Mouse (Mus musculus) frontal cortex, postnatal 36 days (tissue): ENCODE measurements around the gene Nuak2.
A peak's percentile ranks its signal among the peaks of the same experiment; 100 is the strongest.

Experiments
- DNase-seq, 2 experiments: peaks; one replicate each; pipeline ENCODE4 v3.0.0; 2022; ENCODE audit warnings: low spot score in 2 of 2

Gene Nuak2

DNA sequence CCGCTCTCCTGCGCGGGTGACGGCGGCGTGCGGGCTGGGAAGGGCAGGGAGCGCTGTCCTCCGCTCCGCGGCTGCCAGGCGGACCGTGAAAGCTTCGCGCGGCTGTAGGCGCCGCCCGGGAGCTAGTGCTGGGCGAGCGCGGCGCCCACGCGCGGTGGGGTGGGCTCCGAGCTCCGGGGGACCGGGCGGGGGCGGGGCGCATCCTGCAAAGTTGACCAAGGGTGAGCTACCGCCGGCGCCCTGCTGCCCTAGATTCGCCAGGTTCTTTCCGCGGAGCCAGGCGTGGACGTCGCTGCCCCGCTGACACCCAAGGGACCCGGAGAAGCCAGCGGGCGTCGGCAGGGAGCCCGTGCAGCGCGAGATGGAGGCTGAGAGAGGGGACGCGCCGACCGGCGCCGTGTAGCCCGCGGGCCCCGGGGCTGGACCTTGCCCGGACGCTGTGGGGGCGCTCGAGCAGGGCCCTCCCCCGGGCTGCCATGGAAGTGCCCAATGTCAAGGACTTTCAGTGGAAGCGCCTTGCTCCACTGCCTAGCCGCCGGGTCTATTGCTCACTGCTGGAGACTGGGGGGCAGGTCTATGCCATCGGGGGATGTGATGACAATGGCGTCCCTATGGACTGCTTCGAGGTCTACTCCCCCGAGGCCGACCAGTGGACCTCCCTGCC lies 17.0 kb upstream of the Nuak2 start:
- DNase-seq = peak in 1 of 2 experiments; percentile 33

DNA sequence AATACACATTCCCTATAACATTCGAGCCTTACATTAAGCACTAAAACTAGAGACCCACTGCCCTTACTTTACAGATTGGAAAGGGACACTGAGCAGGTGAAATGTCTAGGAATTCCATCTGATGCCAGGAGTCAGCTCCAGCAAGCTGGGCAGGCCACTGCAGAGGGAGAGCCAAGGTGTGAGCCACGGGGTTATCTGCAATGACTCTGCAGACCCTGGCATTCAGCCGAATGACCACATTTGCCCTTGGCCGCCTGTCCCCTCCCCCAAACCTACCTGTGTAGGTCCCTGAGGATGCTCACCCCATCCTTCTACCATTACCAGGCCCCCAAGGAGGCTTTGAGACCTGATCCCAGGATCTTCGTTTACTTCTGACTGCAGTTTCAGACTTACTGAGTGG lies 16.2 kb upstream of the Nuak2 start:
- no peak for DNase-seq

DNA sequence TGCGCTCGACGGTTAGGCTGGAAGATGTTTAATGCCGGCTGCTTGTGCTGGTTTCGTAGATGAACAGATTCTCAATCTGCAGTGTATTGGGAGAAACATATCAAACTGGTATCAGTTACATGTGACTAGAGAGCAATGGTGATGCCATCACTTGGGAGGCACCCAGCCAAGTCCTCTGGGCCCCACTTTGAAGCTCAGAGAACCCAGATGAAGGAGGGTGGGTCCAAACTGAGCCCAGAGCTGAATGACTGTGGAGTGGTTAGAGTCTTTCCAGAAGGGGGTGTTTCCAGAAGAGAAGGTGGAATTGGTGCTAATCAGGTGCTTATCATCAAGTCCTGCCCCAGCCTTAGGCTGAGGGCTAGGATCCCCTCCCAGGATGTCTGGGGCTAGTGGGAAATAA lies 14.7 kb upstream of the Nuak2 start:
- no peak for DNase-seq

DNA sequence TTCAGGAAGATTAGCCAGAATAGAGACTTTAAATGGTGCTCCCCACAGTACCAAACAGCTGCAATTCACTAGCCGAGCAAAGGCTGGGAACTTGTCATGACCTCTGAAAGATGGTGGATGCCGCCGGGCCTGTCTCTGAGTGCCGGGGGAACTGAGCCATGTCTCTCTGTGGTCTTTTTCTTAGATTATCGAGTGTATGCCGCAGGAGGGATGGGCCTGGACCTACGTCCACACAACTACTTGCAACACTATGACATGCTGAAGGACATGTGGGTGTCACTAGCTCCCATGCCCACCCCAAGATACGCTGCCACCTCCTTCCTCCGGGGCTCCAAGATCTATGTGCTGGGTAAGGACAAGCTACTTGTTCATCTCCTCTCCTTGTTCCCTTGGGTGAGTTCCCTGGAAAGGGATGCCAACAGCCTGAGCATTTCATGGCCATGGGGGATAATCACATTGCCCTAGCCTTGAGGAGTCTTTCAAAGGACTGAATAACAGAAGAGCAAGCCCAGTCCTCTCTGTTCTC lies 13.5 kb upstream of the Nuak2 start:
- no peak for DNase-seq

DNA sequence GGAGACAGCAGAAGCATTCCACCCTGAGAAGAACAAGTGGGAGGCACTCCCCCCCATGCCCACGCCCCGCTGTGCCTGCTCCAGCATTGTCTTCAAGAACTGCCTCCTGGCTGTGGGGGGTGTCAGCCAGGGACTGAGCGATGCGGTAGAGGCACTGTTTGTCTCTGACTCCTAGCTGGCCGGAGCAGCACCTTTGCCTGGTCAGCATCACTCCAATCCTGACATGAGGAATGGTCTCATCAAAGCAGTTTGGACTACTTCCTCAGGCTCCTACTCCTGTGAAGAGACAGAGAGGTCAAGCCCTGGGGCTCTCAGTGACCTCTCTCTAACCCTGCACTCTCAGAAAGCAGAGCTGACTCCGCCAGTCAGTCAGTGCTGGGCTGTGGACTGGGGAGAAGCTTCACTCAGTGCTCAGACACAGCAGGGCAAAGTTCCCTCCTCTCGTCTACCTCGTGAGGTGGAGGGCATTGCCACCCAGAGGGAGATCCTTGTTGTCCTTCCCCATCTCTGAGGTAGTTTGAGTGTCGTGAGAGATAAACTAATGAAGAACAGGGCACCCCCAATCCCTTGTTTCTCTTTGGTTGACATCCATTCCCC lies 11.2 kb upstream of the Nuak2 start:
- no peak for DNase-seq

DNA sequence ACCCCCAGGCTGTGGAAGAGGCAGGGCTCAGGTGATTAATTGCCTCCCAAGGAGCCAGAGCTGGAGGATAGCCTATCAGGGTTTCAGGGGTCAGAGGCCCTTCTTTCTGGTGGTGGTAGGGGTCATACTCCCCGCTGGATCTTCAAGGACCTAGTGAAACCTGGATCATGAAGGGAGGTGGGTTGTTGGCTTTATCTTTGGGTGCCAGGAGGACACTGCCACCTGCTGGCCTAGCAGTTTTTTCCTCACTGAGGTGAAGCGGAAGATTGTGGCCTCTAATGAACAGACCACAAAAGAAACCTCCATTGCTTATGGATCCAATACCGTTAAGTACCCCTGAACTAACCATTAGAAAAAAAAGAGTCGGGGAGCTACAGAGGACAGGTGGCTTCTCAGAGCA lies 9.8 kb upstream of the Nuak2 start:
- DNase-seq = peak in 1 of 2 experiments; percentile 56

DNA sequence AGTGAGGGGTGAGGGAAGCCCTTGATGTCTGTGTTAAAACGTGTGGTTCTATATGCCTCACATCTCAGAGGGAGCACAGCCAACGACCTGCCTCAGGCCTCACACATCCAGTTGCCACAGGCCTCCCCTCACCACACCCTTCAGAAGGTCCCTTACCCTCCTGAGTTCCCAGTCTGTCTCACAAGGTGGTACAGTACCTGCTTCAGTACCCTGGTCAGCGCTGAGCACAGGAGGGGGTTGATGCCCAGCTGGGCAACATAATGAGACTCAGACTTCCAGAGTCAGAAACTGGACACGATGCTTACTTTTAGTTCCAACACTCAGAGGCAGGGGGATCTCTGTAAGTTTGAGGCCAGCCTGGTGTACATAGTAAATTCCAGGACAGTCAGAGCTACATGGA lies 9.1 kb upstream of the Nuak2 start:
- DNase-seq = no peak

DNA sequence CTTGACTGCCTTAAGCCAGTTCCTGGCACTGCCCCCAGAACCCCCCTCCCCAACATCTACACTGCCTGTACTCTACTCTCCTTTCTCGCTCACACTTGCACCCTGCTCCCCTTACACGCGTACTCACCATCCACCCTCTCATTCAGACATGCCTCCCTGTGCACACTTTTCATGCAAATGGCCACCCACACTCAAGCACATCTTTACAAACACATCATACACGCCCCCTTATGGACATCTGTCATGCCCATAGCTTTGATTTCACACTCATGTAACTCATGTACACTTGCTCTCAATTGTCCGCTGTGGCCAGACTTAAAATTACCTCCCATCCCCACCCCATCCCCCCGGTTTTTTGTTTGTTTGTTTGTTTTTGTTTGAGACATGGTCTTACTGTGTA lies 8.0 kb upstream of the Nuak2 start:
- DNase-seq = peak in 1 of 2 experiments; percentile 29

DNA sequence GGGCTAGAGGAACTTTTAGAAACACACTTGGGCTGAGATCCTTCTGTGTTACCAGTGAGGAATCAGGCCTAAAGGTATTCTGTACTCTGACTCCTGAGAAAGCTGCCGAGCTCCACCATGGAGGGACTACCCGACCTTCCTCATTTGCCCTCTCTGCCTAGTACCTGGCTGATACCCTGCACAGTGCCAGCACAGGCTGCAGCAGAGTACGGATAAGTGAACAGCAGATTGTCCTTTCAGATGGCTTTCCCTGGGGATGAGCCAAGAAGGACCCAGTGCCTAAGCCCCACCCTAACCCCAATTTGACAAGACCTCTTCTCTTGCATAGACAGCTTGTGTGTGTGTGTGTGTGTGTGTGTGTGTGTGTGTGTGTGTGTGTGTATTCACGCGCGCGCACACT lies 7.3 kb upstream of the Nuak2 start:
- DNase-seq = no peak

DNA sequence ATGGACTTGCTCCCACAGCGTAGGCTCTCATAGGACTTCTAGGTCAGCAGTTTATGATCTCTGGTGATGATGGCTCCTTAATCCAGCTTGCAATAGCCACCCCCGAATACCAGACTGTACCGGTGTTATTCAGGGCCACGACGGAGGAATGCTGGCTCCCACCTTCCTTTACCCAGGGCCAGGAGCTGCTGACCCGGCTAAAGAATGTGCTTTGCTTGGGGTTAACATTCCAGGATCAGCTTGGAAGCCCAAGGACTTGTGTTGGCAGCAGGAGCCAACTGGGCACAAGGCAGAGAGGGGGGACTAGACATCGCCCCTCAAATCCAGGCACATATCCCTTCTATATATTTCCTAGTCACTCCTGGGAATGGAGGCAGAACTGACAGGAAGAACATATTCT lies 5.2 kb upstream of the Nuak2 start:
- no peak for DNase-seq

DNA sequence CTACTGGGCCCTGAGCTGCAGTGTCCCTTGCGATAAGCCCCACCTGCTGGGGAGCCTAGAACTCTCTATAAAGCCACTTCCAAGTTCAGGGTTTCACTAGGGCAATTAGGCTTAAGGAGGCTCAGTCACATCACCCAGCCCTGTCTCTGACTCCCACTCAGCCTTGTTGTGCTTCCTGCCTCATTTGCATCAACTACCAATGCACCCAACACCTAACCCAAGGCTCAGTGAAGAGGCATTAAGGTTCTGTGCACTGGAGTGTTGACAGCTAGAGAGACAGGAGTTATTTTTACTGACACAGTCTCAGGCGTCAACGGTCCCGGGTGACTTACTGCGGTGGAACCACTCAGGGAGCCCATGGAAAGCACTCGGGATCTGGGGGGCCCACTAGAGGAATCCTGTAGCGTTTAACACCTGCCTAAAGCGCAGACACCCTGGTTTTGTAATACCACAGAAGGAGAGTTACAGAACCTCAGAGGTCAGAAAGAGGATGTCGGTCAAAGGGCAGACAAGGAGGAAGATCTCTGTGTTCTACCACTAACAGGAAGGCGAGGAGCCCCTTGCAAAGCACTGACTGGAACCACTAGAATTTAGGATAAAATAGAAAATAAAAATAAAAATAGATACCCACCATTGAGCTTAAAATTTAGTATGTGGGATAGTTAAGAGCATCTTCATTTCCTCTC lies 4.6 kb upstream of the Nuak2 start:
- no peak for DNase-seq

DNA sequence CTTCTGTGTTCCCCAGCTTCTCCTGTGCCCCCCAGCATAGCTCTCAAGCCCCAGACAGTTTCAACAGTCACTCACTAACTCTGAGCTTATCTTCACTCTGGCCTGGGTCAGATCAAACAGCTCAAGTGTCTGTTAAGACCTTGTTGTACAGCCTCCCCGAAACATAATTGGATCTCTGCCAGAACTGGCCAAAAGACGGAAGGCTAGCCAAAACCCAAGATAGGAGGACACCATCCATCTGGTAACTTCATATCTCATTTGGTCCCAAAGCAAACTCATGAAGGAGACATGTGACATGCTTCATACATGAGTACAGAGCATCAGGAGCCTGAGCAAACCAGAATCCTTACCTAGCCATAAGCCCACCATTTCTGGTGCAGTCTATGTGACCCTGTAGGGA lies 3.9 kb upstream of the Nuak2 start:
- DNase-seq = no peak

DNA sequence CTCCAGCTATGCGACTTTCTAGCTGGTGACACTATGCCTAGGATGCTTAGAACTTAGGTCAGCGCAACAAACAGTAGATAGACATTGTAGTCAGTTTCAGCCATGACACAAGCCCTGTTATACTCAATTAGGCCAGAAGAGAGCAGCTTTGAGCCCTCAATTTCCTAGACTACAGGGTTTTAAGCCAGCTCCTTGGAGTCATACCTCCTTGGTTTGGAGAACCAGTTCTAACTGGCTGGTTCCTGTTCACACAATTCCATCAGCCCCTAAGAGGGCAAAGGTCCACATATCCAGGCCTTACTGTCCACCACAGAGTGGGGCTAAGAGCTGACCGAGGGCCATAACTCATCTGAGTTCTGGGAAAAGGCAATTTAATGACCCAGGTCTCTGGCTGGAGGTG lies 3.2 kb upstream of the Nuak2 start:
- peak in 1 of 2 experiments; percentile 72 for DNase-seq

DNA sequence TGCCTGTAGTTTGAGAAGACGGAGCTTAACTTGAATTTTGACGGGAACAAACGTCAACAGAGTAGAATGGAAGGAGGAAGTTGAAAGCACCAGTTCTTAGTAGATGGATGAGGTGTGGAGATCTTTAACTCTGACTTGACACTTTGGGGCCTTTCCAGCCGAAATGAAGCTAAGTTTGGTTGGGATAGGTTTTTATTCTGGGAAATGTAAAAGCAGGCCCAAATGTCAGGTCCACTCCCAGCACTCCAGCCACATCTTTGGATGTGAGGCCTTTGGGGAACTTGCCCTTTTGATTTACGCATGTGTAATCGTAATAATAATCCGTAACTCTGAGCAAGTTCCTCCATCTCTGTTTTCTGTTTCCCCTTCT lies 684 bp downstream of the Nuak2 start:
- DNase-seq = no peak

DNA sequence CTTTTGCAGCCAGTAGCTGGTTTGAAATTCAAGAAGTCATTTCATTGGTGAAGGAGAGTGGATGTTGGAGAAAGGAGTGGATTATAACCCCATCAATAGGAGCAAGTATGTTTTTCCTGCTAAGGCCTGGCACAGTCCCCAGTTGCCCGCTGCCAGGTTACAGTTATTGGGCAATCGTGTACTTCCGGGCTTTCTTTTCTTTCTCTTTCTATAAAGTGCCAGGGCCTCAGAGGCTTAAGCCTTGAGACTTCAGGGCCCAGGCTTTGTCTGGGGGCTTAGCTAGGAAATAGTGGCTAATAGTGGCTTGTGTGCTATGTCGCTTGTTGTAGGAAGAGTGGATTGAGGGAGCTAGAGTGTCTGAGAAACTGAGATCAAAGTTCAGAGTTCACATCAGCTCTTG lies 1.5 kb downstream of the Nuak2 start:
- no peak for DNase-seq

DNA sequence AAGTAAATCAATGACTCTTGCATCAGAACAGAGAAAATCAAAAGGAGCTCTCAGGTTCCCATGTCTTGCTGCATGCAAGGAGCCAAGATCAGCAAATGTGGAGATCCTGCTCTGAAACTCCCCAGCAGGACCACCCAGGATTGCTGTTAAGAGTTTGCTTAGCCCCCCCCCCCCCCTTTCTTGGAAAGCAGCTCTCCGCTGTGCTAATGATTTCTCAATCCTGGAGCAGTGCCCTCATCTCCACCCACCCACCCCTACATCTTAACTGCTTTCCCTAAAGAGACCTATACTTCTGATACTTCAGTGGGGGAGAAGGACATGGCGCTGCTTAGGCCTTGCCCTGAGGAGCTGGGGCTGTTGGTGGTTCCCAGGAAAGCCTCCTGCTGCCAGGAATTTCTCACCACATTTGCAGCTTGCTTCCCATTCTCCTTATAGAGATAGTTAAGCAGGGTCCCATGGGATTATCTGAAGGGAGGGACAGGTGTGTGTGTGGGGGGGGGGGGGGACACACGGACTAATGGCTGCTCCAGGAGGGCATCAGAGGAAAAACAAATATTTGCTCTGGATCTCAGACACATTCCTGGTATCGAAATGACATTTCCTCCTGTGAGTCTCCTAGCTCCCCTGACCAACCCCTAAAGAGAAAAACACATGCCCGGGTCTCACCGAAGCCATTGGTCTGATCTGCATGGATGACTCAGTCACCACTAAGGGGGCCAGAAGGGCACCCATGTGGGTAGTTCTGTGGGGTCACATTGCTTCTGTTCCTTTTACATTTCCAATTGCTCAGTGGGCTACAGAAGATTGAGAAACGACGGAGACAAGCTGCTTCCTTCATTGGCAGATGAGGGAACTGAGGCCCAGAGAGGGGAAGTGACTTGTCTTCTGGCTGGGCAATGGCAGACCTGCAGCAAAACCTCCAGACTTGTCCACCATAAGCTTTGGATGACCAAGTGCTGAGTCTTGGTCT lies 2.3 kb downstream of the Nuak2 start:
- no peak for DNase-seq

DNA sequence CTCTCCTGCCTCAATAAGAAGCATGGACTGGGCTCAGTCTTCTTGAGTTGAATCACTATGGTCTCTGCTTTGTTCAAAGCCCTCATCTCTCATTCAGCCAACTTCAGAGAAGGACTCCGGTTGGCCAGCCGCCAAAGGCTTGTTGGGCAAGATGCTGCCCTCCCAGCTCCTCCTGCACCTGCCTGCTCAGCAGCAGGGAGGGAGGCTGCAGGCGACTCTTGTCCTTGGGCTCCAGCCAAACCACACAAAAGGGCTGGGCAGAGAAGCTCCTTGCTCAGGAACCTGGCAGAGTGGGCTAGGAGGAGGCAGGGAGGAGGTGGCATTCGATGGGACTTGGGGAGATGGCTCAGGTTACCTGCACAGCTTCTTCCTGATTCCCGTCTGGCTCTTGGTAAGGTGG lies 3.3 kb downstream of the Nuak2 start:
- DNase-seq = no peak

DNA sequence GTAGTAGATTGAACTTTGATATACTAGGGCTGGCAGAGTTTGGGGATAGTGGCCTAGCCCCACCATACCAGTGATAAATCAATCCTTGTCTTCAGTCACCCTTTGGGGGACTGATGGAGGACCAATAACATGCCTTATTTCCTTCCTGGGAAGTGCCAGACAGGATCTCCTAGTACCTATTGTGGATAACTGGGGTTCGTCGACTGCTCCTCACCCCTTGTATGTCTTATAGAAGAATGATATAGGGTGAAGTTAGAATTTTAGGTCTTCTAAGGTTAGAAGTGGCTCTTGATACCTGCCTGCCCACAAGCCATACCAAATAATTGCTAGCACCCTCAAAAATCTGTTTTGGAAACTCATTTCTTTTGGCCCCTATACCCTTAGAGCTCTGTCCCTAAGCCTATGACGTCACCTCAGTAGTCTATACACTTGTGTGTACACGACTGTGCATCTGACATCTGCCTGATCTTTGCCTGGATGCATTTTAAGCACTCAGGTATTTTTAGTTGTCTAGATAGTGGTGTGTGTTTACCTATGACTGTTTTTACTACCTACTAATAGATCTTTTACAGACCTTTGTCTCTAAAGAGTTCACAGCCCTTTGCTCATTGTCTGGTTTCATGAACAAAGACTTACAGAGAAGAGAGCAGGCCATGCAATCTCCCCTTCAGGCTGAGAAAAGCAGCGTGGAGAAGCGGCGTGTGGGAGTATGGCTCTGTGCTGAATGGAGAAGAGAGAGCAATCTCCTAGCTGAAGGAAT lies 6.1 kb downstream of the Nuak2 start:
- DNase-seq = no peak

DNA sequence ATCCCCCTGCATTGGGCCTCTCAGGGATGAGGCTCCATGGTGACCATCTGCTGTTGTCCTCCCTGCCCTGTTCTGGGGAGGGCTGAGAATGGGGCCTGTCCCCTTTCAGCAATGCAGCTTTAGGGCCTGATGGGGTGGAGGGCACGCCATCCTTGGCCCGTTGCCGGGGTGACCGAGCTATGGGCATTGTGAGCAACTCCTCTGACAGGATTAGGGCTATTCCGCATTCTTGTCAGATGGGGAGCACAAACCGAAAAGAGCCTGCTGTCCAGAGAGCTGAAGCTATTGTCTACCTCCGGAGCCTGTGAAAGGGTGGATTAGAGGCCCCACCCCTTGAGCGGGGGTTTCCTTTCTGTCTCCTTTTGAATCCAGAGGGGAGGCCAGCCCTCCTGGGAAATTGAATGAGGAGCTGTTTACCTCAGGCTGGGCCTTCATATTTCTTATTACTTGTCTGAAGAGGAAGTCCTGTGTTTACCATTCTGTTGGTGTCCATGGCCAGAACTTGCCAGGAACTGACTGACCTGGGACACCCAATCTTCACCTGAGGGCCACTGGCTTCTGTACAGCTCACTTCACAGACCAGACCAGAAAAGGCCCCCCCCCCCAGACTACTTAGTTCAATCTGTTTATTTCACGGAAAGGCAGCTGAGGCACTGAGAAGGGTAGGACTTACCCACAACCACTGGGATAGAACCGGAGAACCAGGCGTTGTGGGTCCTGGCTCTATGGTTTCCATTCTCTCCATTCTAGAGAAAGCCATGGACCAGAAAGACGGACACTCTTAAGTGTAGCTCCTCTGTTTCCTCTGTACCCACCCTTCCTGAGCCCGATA lies 7.0 kb downstream of the Nuak2 start:
- DNase-seq = no peak

DNA sequence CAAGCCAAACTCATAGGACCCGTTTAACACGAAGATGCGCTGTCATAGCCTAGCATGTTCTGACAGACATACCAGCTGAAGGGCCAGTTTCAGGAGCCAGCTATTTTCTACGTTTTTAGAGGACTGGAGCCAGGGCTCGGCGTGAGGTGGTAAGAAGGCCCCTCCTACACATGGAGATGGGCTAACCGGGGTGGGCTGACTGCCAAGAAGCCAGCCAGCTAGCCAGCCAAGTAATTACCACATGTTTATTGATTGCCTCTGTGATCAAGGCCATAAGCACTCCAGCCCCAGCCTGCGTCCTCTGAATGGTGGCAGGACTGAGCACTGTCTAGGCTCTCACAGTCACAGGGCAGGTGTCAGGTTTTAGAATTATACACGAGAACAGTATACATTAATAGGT lies 10.9 kb downstream of the Nuak2 start:
- no peak for DNase-seq
